Comparison of ENCODE assay signal across 24 mouse cellular contexts in genomic region chr11:89538376-89538775, GRCm38 (mm10).
A peak's percentile ranks its signal among the peaks of the same experiment; 100 is the strongest.
DNase-seq lines count a peak whose midpoint lies in the region; ATAC-seq and TF ChIP-seq lines count a peak whose summit lies in the region.
"Had no signal": no experiment of that assay in that cellular context is flagged by ENCODE, and none has a peak within 500 bp of the region (broad histone marks: within the 10 kb centered on the region; RNA-seq: fewer than 3 reads in every experiment).

No protein-coding gene starts in this region.

- H3K9ac ChIP-seq in intestine, embryonic 15.5 days = no peak overlapping the region
- H3K9ac ChIP-seq in intestine, embryonic 16.5 days (ENCODE audit: low read depth, low read length) = no peak overlapping the region
- no peak overlapping the region for H3K9ac ChIP-seq in lung, embryonic 14.5 days
- H3K9ac ChIP-seq in stomach, embryonic 15.5 days = no peak overlapping the region
- no peak overlapping the region for H3K9ac ChIP-seq in stomach, postnatal 0 days (ENCODE audit: low read length)
- no peak overlapping the region for H3K9ac ChIP-seq in midbrain, postnatal 0 days (replicated peaks; ENCODE audit: low read length, poor library complexity, severe bottlenecking)
- H3K9ac ChIP-seq: heart, embryonic 15.5 days; hindbrain, embryonic 13.5 days; limb, embryonic 12.5 days; liver, embryonic 13.5 days; lung, embryonic 15.5 days had no signal

- H3K9me3 ChIP-seq in intestine, embryonic 15.5 days = no peaks in the 10 kb centered on the region
- H3K9me3 ChIP-seq in intestine, embryonic 16.5 days (ENCODE audit: control insufficient read depth, low read length) = no peaks in the 10 kb centered on the region
- H3K9me3 ChIP-seq in lung, embryonic 14.5 days (ENCODE audit: low read depth, low read length) = no peaks in the 10 kb centered on the region
- H3K9me3 ChIP-seq in stomach, embryonic 15.5 days = no peaks in the 10 kb centered on the region
- H3K9me3 ChIP-seq in stomach, postnatal 0 days (ENCODE audit: control insufficient read depth, low read length) = no peaks in the 10 kb centered on the region
- no peaks in the 10 kb centered on the region for H3K9me3 ChIP-seq in midbrain, postnatal 0 days (ENCODE audit: low read length)
- H3K9me3 ChIP-seq: heart, embryonic 15.5 days; liver, embryonic 13.5 days; lung, embryonic 15.5 days had no signal

- H3K4me1 ChIP-seq in intestine, embryonic 15.5 days (replicated peaks) = no peaks in the 10 kb centered on the region
- 0 out of 2 replicates have a peak, but pooled peaks cover 2% of the 10 kb centered on the region for H3K4me1 ChIP-seq in intestine, embryonic 16.5 days (ENCODE audit: control insufficient read depth, insufficient read depth, low read length)
- no peaks in the 10 kb centered on the region for H3K4me1 ChIP-seq in lung, embryonic 14.5 days (ENCODE audit: insufficient read depth)
- no peaks in the 10 kb centered on the region for H3K4me1 ChIP-seq in lung, adult 2 months (ENCODE audit: control insufficient read depth, insufficient read depth, low read length)
- H3K4me1 ChIP-seq in stomach, embryonic 15.5 days = no peaks in the 10 kb centered on the region
- H3K4me1 ChIP-seq in stomach, postnatal 0 days (replicated peaks; ENCODE audit: control insufficient read depth, insufficient read depth) = no peaks in the 10 kb centered on the region
- no peaks in the 10 kb centered on the region; the same call in 1 of the 2 replicates for H3K4me1 ChIP-seq in midbrain, postnatal 0 days (ENCODE audit: insufficient read depth, low read length)
- H3K4me1 ChIP-seq: heart, embryonic 15.5 days; liver, embryonic 13.5 days; megakaryocyte, embryonic 14.5 days had no signal

- H3K4me3 ChIP-seq in intestine, embryonic 15.5 days (replicated peaks) = no peak overlapping the region
- no peak overlapping the region for H3K4me3 ChIP-seq in intestine, embryonic 16.5 days (ENCODE audit: low read length)
- no peak overlapping the region for H3K4me3 ChIP-seq in lung, embryonic 14.5 days (ENCODE audit: low read depth, low read length)
- H3K4me3 ChIP-seq in lung, adult 2 months (replicated peaks; ENCODE audit: extremely low read depth, low read depth, low read length) = no peak overlapping the region
- no peak overlapping the region for H3K4me3 ChIP-seq in stomach, embryonic 15.5 days (replicated peaks)
- no peak overlapping the region for H3K4me3 ChIP-seq in stomach, postnatal 0 days (ENCODE audit: low read depth, low read length)
- H3K4me3 ChIP-seq in midbrain, postnatal 0 days (ENCODE audit: low read depth, low read length) = no peak overlapping the region
- H3K4me3 ChIP-seq: heart, embryonic 15.5 days; hindbrain, embryonic 13.5 days; limb, embryonic 12.5 days; liver, embryonic 13.5 days; lung, embryonic 15.5 days; megakaryocyte, embryonic 14.5 days had no signal

- 38% methylated on average over 8 of the region's 8 CpGs for WGBS in intestine, embryonic 15.5 days
- 54% methylated on average over 8 of the region's 8 CpGs for WGBS in intestine, embryonic 16.5 days
- WGBS in lung, embryonic 14.5 days = 52% methylated on average over 8 of the region's 8 CpGs
- 57% methylated on average over 8 of the region's 8 CpGs for WGBS in lung, adult 2 months
- 44% methylated on average over 8 of the region's 8 CpGs for WGBS in stomach, embryonic 15.5 days
- 42% methylated on average over 8 of the region's 8 CpGs for WGBS in stomach, postnatal 0 days
- 30% methylated on average over 8 of the region's 8 CpGs for WGBS in midbrain, postnatal 0 days

- no peak for TF ChIP-seq EP300 in stomach, postnatal 0 days (optimal IDR thresholded peaks at IDR 0.05)

- H3K27me3 ChIP-seq in intestine, embryonic 15.5 days (replicated peaks) = no peaks in the 10 kb centered on the region
- no peaks in the 10 kb centered on the region for H3K27me3 ChIP-seq in intestine, embryonic 16.5 days (replicated peaks; ENCODE audit: control insufficient read depth, insufficient read depth, low read length)
- H3K27me3 ChIP-seq in lung, embryonic 14.5 days (ENCODE audit: insufficient read depth, low read length) = no peaks in the 10 kb centered on the region
- H3K27me3 ChIP-seq in stomach, embryonic 15.5 days (replicated peaks) = no peaks in the 10 kb centered on the region
- H3K27me3 ChIP-seq in stomach, postnatal 0 days (ENCODE audit: control insufficient read depth, insufficient read depth, low read length) = no peaks in the 10 kb centered on the region
- no peaks in the 10 kb centered on the region for H3K27me3 ChIP-seq in midbrain, postnatal 0 days (ENCODE audit: insufficient read depth, low read length)
- H3K27me3 ChIP-seq: heart, embryonic 15.5 days; hindbrain, embryonic 13.5 days; liver, embryonic 13.5 days; lung, embryonic 15.5 days; megakaryocyte, embryonic 14.5 days had no signal

- TF ChIP-seq CTCF in lung, embryonic 14.5 days (IDR thresholded peaks at IDR 0.05; ENCODE audit: low read depth) = no peak
- no peak for TF ChIP-seq CTCF in lung, adult 2 months (IDR thresholded peaks at IDR 0.05; ENCODE audit: insufficient read depth, low read length)
- no peak for TF ChIP-seq CTCF in stomach, postnatal 0 days (IDR thresholded peaks at IDR 0.05; ENCODE audit: low read depth)
- TF ChIP-seq CTCF in midbrain, postnatal 0 days (IDR thresholded peaks at IDR 0.05) = no peak

- no peak for TF ChIP-seq POLR2A in lung, adult 2 months (IDR thresholded peaks at IDR 0.05; ENCODE audit: borderline replicate concordance, extremely low read depth, low read depth, low read length)

- no peak overlapping the region for H3K27ac ChIP-seq in intestine, embryonic 15.5 days
- H3K27ac ChIP-seq in intestine, embryonic 16.5 days (ENCODE audit: low read length) = no peak overlapping the region
- H3K27ac ChIP-seq in lung, embryonic 14.5 days (ENCODE audit: low read depth) = no peak overlapping the region
- H3K27ac ChIP-seq in stomach, embryonic 15.5 days = no peak overlapping the region
- no peak overlapping the region for H3K27ac ChIP-seq in stomach, postnatal 0 days (replicated peaks)
- no peak overlapping the region for H3K27ac ChIP-seq in midbrain, postnatal 0 days (ENCODE audit: low read depth, low read length)
- H3K27ac ChIP-seq: heart, embryonic 15.5 days; hindbrain, embryonic 13.5 days; limb, embryonic 12.5 days; liver, embryonic 13.5 days; lung, embryonic 15.5 days had no signal

- H3K4me2 ChIP-seq in intestine, embryonic 15.5 days (replicated peaks) = 0 out of 2 replicates have a peak overlapping the region, but pooled peaks have one; percentile 9
- H3K4me2 ChIP-seq in intestine, embryonic 16.5 days (ENCODE audit: low read depth, low read length) = no peak overlapping the region
- no peak overlapping the region for H3K4me2 ChIP-seq in lung, embryonic 14.5 days
- no peak overlapping the region for H3K4me2 ChIP-seq in stomach, embryonic 15.5 days
- no peak overlapping the region for H3K4me2 ChIP-seq in stomach, postnatal 0 days (replicated peaks; ENCODE audit: low read depth)
- peak overlapping the region; percentile 12; the same call in 1 of the 2 replicates for H3K4me2 ChIP-seq in midbrain, postnatal 0 days (ENCODE audit: low read depth, low read length, poor library complexity, severe bottlenecking)
- H3K4me2 ChIP-seq: heart, embryonic 15.5 days; hindbrain, embryonic 13.5 days; limb, embryonic 12.5 days; liver, embryonic 13.5 days; lung, embryonic 15.5 days had no signal

- H3K36me3 ChIP-seq in intestine, embryonic 15.5 days = no peaks in the 10 kb centered on the region
- H3K36me3 ChIP-seq in intestine, embryonic 16.5 days (ENCODE audit: control insufficient read depth, insufficient read depth, low read length) = no peaks in the 10 kb centered on the region
- H3K36me3 ChIP-seq in lung, embryonic 14.5 days (ENCODE audit: insufficient read depth) = no peaks in the 10 kb centered on the region
- no peaks in the 10 kb centered on the region for H3K36me3 ChIP-seq in stomach, embryonic 15.5 days
- H3K36me3 ChIP-seq in stomach, postnatal 0 days (ENCODE audit: control insufficient read depth, insufficient read depth, low read length) = no peaks in the 10 kb centered on the region
- H3K36me3 ChIP-seq in midbrain, postnatal 0 days (ENCODE audit: insufficient read depth, low read length) = 0 out of 2 replicates have a peak, but pooled peaks cover 2% of the 10 kb centered on the region
- H3K36me3 ChIP-seq: heart, embryonic 15.5 days; hindbrain, embryonic 13.5 days; limb, embryonic 12.5 days; liver, embryonic 13.5 days; lung, embryonic 15.5 days had no signal

- no peak for ATAC-seq in intestine, embryonic 15.5 days
- no peak for ATAC-seq in intestine, embryonic 16.5 days
- ATAC-seq in lung, embryonic 14.5 days (ENCODE audit: insufficient read depth) = no peak
- ATAC-seq in stomach, embryonic 15.5 days (ENCODE audit: insufficient read depth, low FRiP score, low read depth) = peak; percentile 22; the same call in 1 of the 2 replicates
- ATAC-seq in stomach, postnatal 0 days (ENCODE audit: low FRiP score, low TSS enrichment) = no peak
- ATAC-seq in midbrain, postnatal 0 days (ENCODE audit: low FRiP score) = peak; percentile 44; the same call in 1 of the 2 replicates
- ATAC-seq: forebrain, embryonic 14.5 days had no signal

- peak; percentile 24 for DNase-seq in lung, embryonic 14.5 days
- no peak for DNase-seq in lung, adult 2 months
- no peak for DNase-seq in stomach, postnatal 0 days (ENCODE audit: low spot score)
- DNase-seq in midbrain, postnatal 0 days (ENCODE audit: low spot score) = peak; percentile 34
- no peak for DNase-seq in cerebellum, postnatal 36 days
- DNase-seq: adrenal gland, adult 2 months; cerebellum, adult 2 months; cerebellum, postnatal 25 days; gastrocnemius, postnatal 36 days; heart, postnatal 36 days; kidney, adult 9 months; kidney, postnatal 36 days; layer of hippocampus, postnatal 36 days; liver, embryonic 13.5 days; lung, postnatal 36 days had no signal

Comparison
In these comparisons a context has a peak if more than half of its experiments do, and no peak if none do; other contexts are left out.
1. ATAC-seq: peak in stomach, embryonic 15.5 days (single experiment) and midbrain, postnatal 0 days (single experiment); none in intestine, embryonic 15.5 days (single experiment), intestine, embryonic 16.5 days (single experiment), lung, embryonic 14.5 days (single experiment) and stomach, postnatal 0 days (single experiment).
2. H3K4me2 ChIP-seq: peak in intestine, embryonic 15.5 days (single experiment) and midbrain, postnatal 0 days (single experiment); none in intestine, embryonic 16.5 days (single experiment), lung, embryonic 14.5 days (single experiment), stomach, embryonic 15.5 days (single experiment) and stomach, postnatal 0 days (single experiment).
3. DNase-seq: peak in lung, embryonic 14.5 days (single experiment) and midbrain, postnatal 0 days (single experiment); none in lung, adult 2 months (single experiment), stomach, postnatal 0 days (single experiment) and cerebellum, postnatal 36 days (0 of 2).